Mouse (Mus musculus) embryonic facial prominence, embryonic 12.5 days (tissue): ENCODE measurements at regions not wholly inside any gene's neighbourhood (a gene's known extent, or its start where the extent isn't known, plus 50 kb on each side); places are given as distances from the start of the nearest gene placed in this dataset.
"Not testable (repeated sequence)": the region's sequence is repeated elsewhere in the genome, so short reads cannot be mapped to it uniquely, and the experiment has no call there.

Experiments used
- ATAC-seq: fragments of 200-750 bp; cut with Nextera tagmentation; 2 replicates; pipeline ENCODE4 v1.8.0; 2017; ENCODE audit not compliant: insufficient number of reproducible peaks, insufficient read depth, low FRiP score, low TSS enrichment
- H3K27ac ChIP-seq: fragments of 300-500 bp; sonication (generic); 2 replicates; pipeline ENCODE4 v1.5.1; 2016; ENCODE audit warnings: mild to moderate bottlenecking
- H3K27me3 ChIP-seq: fragments of 300-500 bp; sonication (generic); 2 replicates; pipeline ENCODE4 v1.6.1; 2016; ENCODE audit warnings: mild to moderate bottlenecking, moderate library complexity
- H3K36me3 ChIP-seq: fragments of 300-500 bp; sonication (generic); 2 replicates; pipeline ENCODE4 v1.6.1; 2016; ENCODE audit warnings: mild to moderate bottlenecking
- H3K4me1 ChIP-seq: fragments of 300-500 bp; sonication (generic); 2 replicates; pipeline ENCODE4 v1.6.1; 2016
- H3K4me2 ChIP-seq: fragments of 300-500 bp; sonication (generic); replicated peaks from 2 replicates; pipeline ENCODE4 v1.6.1; 2016; ENCODE audit warnings: mild to moderate bottlenecking, moderate library complexity
- H3K4me3 ChIP-seq: fragments of 300-500 bp; sonication (generic); 2 replicates; pipeline ENCODE4 v1.5.1; 2016; ENCODE audit warnings: mild to moderate bottlenecking
- H3K9ac ChIP-seq: fragments of 300-500 bp; sonication (generic); 2 replicates; pipeline ENCODE4 v1.6.1; 2016; ENCODE audit warnings: mild to moderate bottlenecking, moderate library complexity
- H3K9me3 ChIP-seq: fragments of 300-500 bp; sonication (generic); 2 replicates; pipeline ENCODE4 v1.6.1; 2016; ENCODE audit warnings: mild to moderate bottlenecking, moderate library complexity
- WGBS: fragments of 180-500 bp; shearing (Covaris S2); methylation state at CpG from one replicate; pipeline ENCODE4 v1.1.7; 2016; 5-methylcytosine and 5-hydroxymethylcytosine counted together

- ATAC-seq: no peak
- Histone ChIP-seq H3K36me3 (no peaks in the 10 kb centered on the region), H3K4me3 (no peak overlapping the region), H3K27ac (no peak overlapping the region), H3K9me3 (no peaks in the 10 kb centered on the region), H3K27me3 (no peaks in the 10 kb centered on the region), H3K9ac (no peak overlapping the region), H3K4me2 (no peak overlapping the region), H3K4me1 (no peaks in the 10 kb centered on the region)
- 76% methylated on average over 6 of the region's 6 CpGs for WGBS
These were observed 414.3 kb downstream of the Gtdc1 start for GRCm38 (mm10) chr2:44513080-44513724.

DNA sequence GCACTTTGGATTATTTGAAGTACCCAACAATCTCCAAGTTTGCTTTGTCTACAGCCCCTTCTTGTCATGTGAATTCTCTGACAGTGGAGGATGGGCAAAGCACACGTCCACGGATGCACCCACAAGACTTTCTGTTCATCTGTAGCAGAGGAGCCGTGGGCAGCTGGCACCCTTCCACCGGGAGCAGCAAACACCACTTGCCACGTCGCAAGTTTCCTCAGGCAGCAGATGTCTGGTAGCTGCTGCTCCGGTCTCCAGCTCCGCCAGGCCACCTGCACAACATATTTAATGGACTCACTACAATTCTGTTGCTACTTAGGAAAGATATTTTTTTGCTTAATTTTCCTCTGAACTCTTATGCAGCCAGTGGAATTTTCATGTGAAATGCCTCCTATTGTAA, 415.1 kb downstream of the Gtdc1 start:
- H3K27me3 ChIP-seq: no peaks in the 10 kb centered on the region
- no peaks in the 10 kb centered on the region for H3K9me3 ChIP-seq
- no peak overlapping the region for H3K4me2 ChIP-seq
- no peaks in the 10 kb centered on the region for H3K36me3 ChIP-seq
- no peak overlapping the region for H3K27ac ChIP-seq
- H3K9ac ChIP-seq: no peak overlapping the region
- H3K4me3 ChIP-seq: no peak overlapping the region
- 64% methylated on average over 8 of the region's 8 CpGs for WGBS
- ATAC-seq: no peak
- no peaks in the 10 kb centered on the region for H3K4me1 ChIP-seq

DNA sequence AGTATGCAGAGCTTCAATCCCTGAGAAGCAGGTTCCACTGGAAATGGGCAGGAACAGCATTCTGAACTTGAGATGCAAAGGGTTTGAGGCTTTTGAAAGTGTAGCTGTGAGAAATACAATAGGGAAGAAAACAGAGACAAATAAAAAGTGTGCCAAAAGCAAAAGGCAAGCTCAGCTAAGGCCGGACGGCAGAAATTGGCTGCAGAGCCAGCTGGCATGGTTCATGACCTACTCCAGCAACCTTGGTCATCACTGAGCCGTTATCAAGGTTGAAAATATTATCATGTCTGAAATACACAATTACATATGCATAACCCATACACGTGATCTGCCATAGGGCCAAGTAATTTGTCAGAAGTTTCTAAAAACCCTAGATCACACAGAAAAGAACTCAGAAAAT, 418.4 kb downstream of the Gtdc1 start:
- Histone ChIP-seq H3K9ac (no peak overlapping the region), H3K4me3 (no peak overlapping the region), H3K27me3 (no peaks in the 10 kb centered on the region), H3K4me1 (no peaks in the 10 kb centered on the region), H3K36me3 (no peaks in the 10 kb centered on the region), H3K9me3 (0 out of 2 replicates have a peak, but pooled peaks cover 3% of the 10 kb centered on the region), H3K27ac (no peak overlapping the region), H3K4me2 (no peak overlapping the region)
- 87% methylated on average over 4 of the region's 4 CpGs for WGBS
- ATAC-seq: no peak

DNA sequence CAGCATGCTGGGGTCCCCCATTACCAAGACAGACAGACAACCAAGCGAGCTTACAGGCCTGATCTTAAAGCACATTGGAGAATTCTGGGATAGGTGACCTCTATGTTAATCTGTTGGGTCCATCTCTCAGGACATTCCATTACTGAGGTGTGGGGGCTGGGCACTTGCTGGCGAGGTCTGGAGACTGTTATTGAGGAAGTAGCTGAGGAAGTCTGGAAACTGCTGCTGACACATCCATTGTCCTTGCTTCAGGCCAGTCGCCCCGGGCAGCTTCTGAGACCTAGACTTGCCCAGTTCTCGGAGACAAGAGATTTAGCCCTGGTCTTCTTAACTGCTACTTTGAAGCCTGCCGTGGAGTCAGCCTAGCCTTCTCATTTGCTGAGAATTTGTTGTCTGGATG, 423.2 kb downstream of the Gtdc1 start:
- Histone ChIP-seq H3K4me1 (no peaks in the 10 kb centered on the region), H3K4me2 (no peak overlapping the region), H3K9ac (no peak overlapping the region), H3K9me3 (0 out of 2 replicates have a peak, but pooled peaks cover 3% of the 10 kb centered on the region), H3K4me3 (no peak overlapping the region), H3K36me3 (no peaks in the 10 kb centered on the region), H3K27me3 (no peaks in the 10 kb centered on the region), H3K27ac (no peak overlapping the region)
- ATAC-seq: no peak
- WGBS: 63% methylated on average over 6 of the region's 6 CpGs

- H3K27ac ChIP-seq, H3K27me3 ChIP-seq, H3K4me1 ChIP-seq, H3K4me2 ChIP-seq, H3K9me3 ChIP-seq, ATAC-seq, H3K4me3 ChIP-seq, H3K36me3 ChIP-seq, H3K9ac ChIP-seq: not testable (repeated sequence)
- 100% methylated on average over 1 of the region's 1 CpGs for WGBS
These were observed 436.7 kb downstream of the Gtdc1 start for GRCm38 (mm10) chr2:44490806-44491205.

GRCm38 (mm10) chr2:44490230-44490629, 437.2 kb downstream of the Gtdc1 start:
- ATAC-seq: no peak
- no peaks in the 10 kb centered on the region for H3K4me1 ChIP-seq
- H3K27me3 ChIP-seq: no peaks in the 10 kb centered on the region
- H3K27ac ChIP-seq: no peak overlapping the region
- no peaks in the 10 kb centered on the region for H3K36me3 ChIP-seq
- H3K9ac ChIP-seq: no peak overlapping the region
- no peaks in the 10 kb centered on the region for H3K9me3 ChIP-seq
- 89% methylated on average over 4 of the region's 4 CpGs for WGBS
- H3K4me3 ChIP-seq: no peak overlapping the region
- no peak overlapping the region for H3K4me2 ChIP-seq

GRCm38 (mm10) chr2:44485880-44486279, 441.6 kb downstream of the Gtdc1 start:
- no peak overlapping the region for H3K9ac ChIP-seq
- 33% methylated on average over 14 of the region's 14 CpGs for WGBS

DNA sequence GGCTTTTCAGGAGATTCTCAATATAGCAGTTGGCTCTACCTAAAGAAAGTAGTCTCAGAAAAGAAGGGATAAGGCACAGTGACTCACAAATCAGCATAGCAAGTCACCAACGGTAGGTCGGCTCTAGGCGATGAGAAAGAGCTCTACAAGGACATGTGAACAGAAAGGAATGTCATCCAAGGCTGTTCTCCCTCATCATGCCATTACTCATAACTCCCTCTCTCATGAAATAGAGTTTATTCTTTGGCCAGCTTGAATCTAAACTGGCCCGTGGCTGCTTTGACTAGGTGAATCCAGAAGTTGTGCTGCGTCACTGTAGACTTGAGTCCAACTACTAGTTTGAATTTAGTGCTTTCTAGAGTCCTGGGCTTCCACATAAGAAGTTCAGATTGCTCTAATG, 447.7 kb downstream of the Gtdc1 start:
- ATAC-seq: no peak
- no peak overlapping the region for H3K4me2 ChIP-seq
- H3K27ac ChIP-seq: no peak overlapping the region
- WGBS: 97% methylated on average over 5 of the region's 5 CpGs
- no peaks in the 10 kb centered on the region for H3K36me3 ChIP-seq
- no peak overlapping the region for H3K9ac ChIP-seq
- no peaks in the 10 kb centered on the region for H3K27me3 ChIP-seq
- H3K4me1 ChIP-seq: no peaks in the 10 kb centered on the region
- no peaks in the 10 kb centered on the region; the same call in 1 of the 2 replicates for H3K9me3 ChIP-seq
- no peak overlapping the region for H3K4me3 ChIP-seq

More at GRCm38 (mm10) chr2:44485880-44486279, 441.6 kb downstream of the Gtdc1 start:
- H3K27ac ChIP-seq: 0 out of 2 replicates have a peak overlapping the region, but pooled peaks have one; percentile 13
- no peak for ATAC-seq
- no peaks in the 10 kb centered on the region; the same call in 1 of the 2 replicates for H3K9me3 ChIP-seq
- H3K27me3 ChIP-seq: no peaks in the 10 kb centered on the region
- peak overlapping the region; percentile 14; the same call in 1 of the 2 replicates for H3K4me3 ChIP-seq
- no peaks in the 10 kb centered on the region for H3K4me1 ChIP-seq
- no peaks in the 10 kb centered on the region for H3K36me3 ChIP-seq
- peak overlapping the region; percentile 33 for H3K4me2 ChIP-seq

DNA sequence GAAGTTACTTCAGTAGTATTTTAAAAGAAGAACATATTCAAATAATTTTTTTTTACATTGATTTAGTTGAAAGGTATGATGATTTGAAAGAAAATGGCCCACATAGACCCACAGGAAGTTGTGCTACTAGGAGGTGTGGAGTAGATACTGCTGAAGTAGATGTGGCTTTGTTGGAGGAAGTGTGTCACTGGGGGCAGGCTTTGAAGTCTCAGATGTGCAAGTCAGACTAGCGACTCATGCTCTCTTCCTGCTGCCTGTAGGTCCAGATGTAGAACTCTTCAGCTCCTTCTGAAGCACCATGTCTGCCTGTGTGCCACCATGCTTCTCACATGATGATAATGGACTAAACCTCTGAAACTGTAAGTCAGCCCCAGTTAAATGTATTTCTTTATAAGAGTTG, 452.0 kb downstream of the Gtdc1 start:
- H3K27me3 ChIP-seq: no peaks in the 10 kb centered on the region
- H3K4me3 ChIP-seq: no peak overlapping the region
- WGBS: 77% methylated on average over 1 of the region's 1 CpGs
- no peak for ATAC-seq
- H3K9me3 ChIP-seq: no peaks in the 10 kb centered on the region
- H3K36me3 ChIP-seq: no peaks in the 10 kb centered on the region
- H3K27ac ChIP-seq: no peak overlapping the region
- H3K4me2 ChIP-seq: no peak overlapping the region
- no peaks in the 10 kb centered on the region for H3K4me1 ChIP-seq
- no peak overlapping the region for H3K9ac ChIP-seq

- Histone ChIP-seq H3K27me3 (no peaks in the 10 kb centered on the region), H3K4me3 (no peak overlapping the region), H3K9me3 (no peaks in the 10 kb centered on the region), H3K4me1 (no peaks in the 10 kb centered on the region), H3K4me2 (no peak overlapping the region), H3K9ac (no peak overlapping the region), H3K36me3 (no peaks in the 10 kb centered on the region), H3K27ac (no peak overlapping the region)
- 11% methylated on average over 3 of the region's 3 CpGs for WGBS
- no peak for ATAC-seq
These were observed 452.8 kb downstream of the Gtdc1 start for GRCm38 (mm10) chr2:44474653-44475052.

GRCm38 (mm10) chr2:44471381-44471780, 456.1 kb downstream of the Gtdc1 start:
- ATAC-seq: no peak
- Histone ChIP-seq H3K36me3 (no peaks in the 10 kb centered on the region), H3K9ac (no peak overlapping the region), H3K4me1 (no peaks in the 10 kb centered on the region), H3K27me3 (no peaks in the 10 kb centered on the region), H3K27ac (no peak overlapping the region), H3K4me3 (no peak overlapping the region), H3K4me2 (no peak overlapping the region), H3K9me3 (no peaks in the 10 kb centered on the region)

DNA sequence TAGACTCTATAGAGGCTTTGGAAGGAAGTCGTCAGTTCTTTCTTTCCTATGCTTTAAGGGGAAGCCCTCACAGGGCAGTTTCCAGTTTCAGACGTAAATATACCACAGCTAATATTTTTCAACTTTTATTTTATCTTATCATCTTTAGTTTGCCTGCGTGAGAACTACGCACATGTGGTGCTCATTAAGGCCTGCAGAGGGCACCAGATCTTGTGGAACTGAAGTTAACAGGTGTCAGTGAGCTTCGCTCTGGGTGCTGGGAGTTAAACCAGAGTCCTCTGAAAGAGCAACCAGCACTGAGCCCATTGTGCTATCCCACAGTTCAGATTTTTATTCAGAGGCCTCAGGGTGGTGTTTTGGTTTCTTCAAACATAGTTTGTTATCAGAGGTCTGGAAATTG, 456.5 kb downstream of the Gtdc1 start:
- no peak overlapping the region for H3K27ac ChIP-seq
- ATAC-seq: no peak
- H3K27me3 ChIP-seq: no peaks in the 10 kb centered on the region
- H3K36me3 ChIP-seq: no peaks in the 10 kb centered on the region
- H3K4me2 ChIP-seq: no peak overlapping the region
- no peak overlapping the region for H3K9ac ChIP-seq
- H3K9me3 ChIP-seq: no peaks in the 10 kb centered on the region
- no peaks in the 10 kb centered on the region for H3K4me1 ChIP-seq
- H3K4me3 ChIP-seq: no peak overlapping the region
- 89% methylated on average over 5 of the region's 5 CpGs for WGBS
